Mouse (Mus musculus) liver, adult 2 months (tissue): ENCODE measurements at regions not wholly inside any gene's neighbourhood (a gene's known extent, or its start where the extent isn't known, plus 50 kb on each side); places are given as distances from the start of the nearest gene placed in this dataset.
"Not testable (repeated sequence)": the region's sequence is repeated elsewhere in the genome, so short reads cannot be mapped to it uniquely, and the experiment has no call there.

ENCODE experiments used
- DNase-seq: peaks from one replicate; pipeline ENCODE4 v3.0.0-alpha.2; 2011; ENCODE audit warnings: low read depth, low spot score; ENCODE audit errors: extremely low read depth
- H3K27ac ChIP-seq: fragments of 200-500 bp; replicated peaks from 2 replicates; pipeline ENCODE4 v1.5.1; 2012; ENCODE audit warnings: low read depth, mild to moderate bottlenecking, control low read depth, inconsistent platforms, low read length; ENCODE audit not compliant: insufficient read depth
- H3K27me3 ChIP-seq: fragments of 200-500 bp; 2 replicates; pipeline ENCODE4 v1.6.1; 2012; ENCODE audit warnings: mild to moderate bottlenecking, moderate library complexity, low read length, inconsistent platforms; ENCODE audit not compliant: control insufficient read depth, insufficient read depth
- H3K36me3 ChIP-seq: fragments of 200-500 bp; 2 replicates; pipeline ENCODE4 v1.6.1; 2012; ENCODE audit warnings: low read length, inconsistent platforms; ENCODE audit not compliant: control insufficient read depth, insufficient read depth
- H3K4me1 ChIP-seq: fragments of 200-500 bp; 2 replicates; pipeline ENCODE4 v1.6.1; 2011; ENCODE audit warnings: low read length; ENCODE audit not compliant: control insufficient read depth, insufficient read depth
- H3K4me3 ChIP-seq: fragments of 200-500 bp; 2 replicates; pipeline ENCODE4 v1.5.1; 2011; ENCODE audit warnings: low read depth, mild to moderate bottlenecking, control low read depth, low read length, moderate library complexity; ENCODE audit not compliant: insufficient read depth
- H3K79me2 ChIP-seq: fragments of 200-500 bp; 2 replicates; pipeline ENCODE4 v1.6.1; 2012; ENCODE audit warnings: inconsistent platforms, mild to moderate bottlenecking, low read length, moderate library complexity; ENCODE audit not compliant: control insufficient read depth, insufficient read depth
- H3K9ac ChIP-seq: fragments of 200-500 bp; 2 replicates; pipeline ENCODE4 v1.6.1; 2012; ENCODE audit warnings: low read depth, mild to moderate bottlenecking, control low read depth, inconsistent platforms, low read length
- CTCF ChIP-seq: fragments of 200-500 bp; IDR thresholded peaks from 2 replicates; pipeline ENCODE4 v1.5.1; 2011; ENCODE audit warnings: low read depth, low read length, control low read depth
- POLR2A ChIP-seq: fragments of 200-500 bp; IDR thresholded peaks from 2 replicates; pipeline ENCODE4 v1.6.1; 2011; ENCODE audit warnings: low read length, control low read depth; ENCODE audit not compliant: insufficient read depth; ENCODE audit errors: extremely low read depth
- WGBS: fragments of 180-500 bp; shearing (Covaris S2); methylation state at CpG from one replicate; pipeline ENCODE4 v1.1.7; 2018; 5-methylcytosine and 5-hydroxymethylcytosine counted together

GRCm38 (mm10) chr3:5806947-5807575, 56.5 kb downstream of the Gm8797 start:
- Histone ChIP-seq H3K9ac (no peak overlapping the region), H3K27ac (no peak overlapping the region), H3K27me3 (no peaks in the 10 kb centered on the region), H3K4me3 (no peak overlapping the region), H3K79me2 (no peaks in the 10 kb centered on the region), H3K36me3 (no peaks in the 10 kb centered on the region), H3K4me1 (no peaks in the 10 kb centered on the region)
- TF ChIP-seq POLR2A (no peak), CTCF (no peak)
- 95% methylated on average over 2 of the region's 2 CpGs for WGBS
- DNase-seq, result no peak

- no peak for TF ChIP-seq POLR2A
- TF ChIP-seq CTCF, result no peak
- H3K27ac ChIP-seq, result no peak overlapping the region
- no peak for DNase-seq
- no peaks in the 10 kb centered on the region for H3K27me3 ChIP-seq
- H3K79me2 ChIP-seq, result no peaks in the 10 kb centered on the region
- H3K9ac ChIP-seq, result no peak overlapping the region
- H3K4me1 ChIP-seq, result no peaks in the 10 kb centered on the region
- 88% methylated on average over 3 of the region's 3 CpGs for WGBS
- no peaks in the 10 kb centered on the region for H3K36me3 ChIP-seq
- H3K4me3 ChIP-seq, result no peak overlapping the region
Observed at GRCm38 (mm10) chr3:5811071-5811590, 60.5 kb downstream of the Gm8797 start.

GRCm38 (mm10) chr3:5820243-5820642, 69.6 kb downstream of the Gm8797 start:
- H3K27ac ChIP-seq, H3K4me3 ChIP-seq, DNase-seq, H3K27me3 ChIP-seq, H3K9ac ChIP-seq, H3K36me3 ChIP-seq, H3K79me2 ChIP-seq, H3K4me1 ChIP-seq: not testable (repeated sequence)
- WGBS, result 82% methylated on average over 7 of the region's 7 CpGs

- not testable (repeated sequence) for DNase-seq, H3K4me3 ChIP-seq, H3K27ac ChIP-seq, H3K9ac ChIP-seq, H3K27me3 ChIP-seq, H3K4me1 ChIP-seq, H3K79me2 ChIP-seq, H3K36me3 ChIP-seq
- WGBS, result 27% methylated on average over 20 of the region's 20 CpGs
Observed at GRCm38 (mm10) chr3:5860237-5860636, 109.6 kb downstream of the Gm8797 start.

GRCm38 (mm10) chr3:5870407-5870806, 119.8 kb downstream of the Gm8797 start:
- no peaks in the 10 kb centered on the region for H3K4me1 ChIP-seq
- no peak overlapping the region for H3K9ac ChIP-seq
- TF ChIP-seq POLR2A (no peak), CTCF (no peak)
- H3K27ac ChIP-seq, result no peak overlapping the region
- no peak for DNase-seq
- WGBS, result 67% methylated on average over 2 of the region's 2 CpGs
- H3K36me3 ChIP-seq, result no peaks in the 10 kb centered on the region
- no peaks in the 10 kb centered on the region for H3K27me3 ChIP-seq
- no peaks in the 10 kb centered on the region for H3K79me2 ChIP-seq
- no peak overlapping the region for H3K4me3 ChIP-seq

- no peak overlapping the region for H3K4me3 ChIP-seq
- no peaks in the 10 kb centered on the region for H3K79me2 ChIP-seq
- no peak overlapping the region for H3K9ac ChIP-seq
- H3K27me3 ChIP-seq, result no peaks in the 10 kb centered on the region
- H3K4me1 ChIP-seq, result no peaks in the 10 kb centered on the region
- TF ChIP-seq POLR2A (no peak), CTCF (no peak)
- no peak for DNase-seq
- H3K36me3 ChIP-seq, result no peaks in the 10 kb centered on the region
- H3K27ac ChIP-seq, result no peak overlapping the region
Observed at GRCm38 (mm10) chr3:5879113-5879512, 128.5 kb downstream of the Gm8797 start.
